Mouse (Mus musculus) liver, embryonic 14 days (tissue): ENCODE data around the gene Tspan3. TPM values are rescaled to one million over a fixed set of nuclear protein-coding genes. Genes with fewer than 3 reads are reported as not detected.

Source experiments
- polyA plus RNA-seq: library from polyadenylated mRNA; depleted of rRNA; stranded (reverse); fragments of >200 nt; gene quantifications from 2 replicates; pipeline ENCODE4 v1.2.3, GENCODE M21; 2012; rRNA removed

Gene Tspan3
- 15.5 and 16.1 TPM in 2 replicates for polyA plus RNA-seq

GRCm38 (mm10) chr9:56165377-56165776 lies at the start of gene Tspan3:
TSS of gene Tspan3 (minus strand) at chr9:56165477.

GRCm38 (mm10) chr9:56089778-56090520 lies 75.3 kb downstream of the Tspan3 start, which contains the start of gene Pstpip1:
TSS of gene Pstpip1 (plus strand) at chr9:56089962.

Other genes starting within 250 kb of the Tspan3 start
- gene Scaper, start 227.4 kb downstream of the Tspan3 start, polyA plus RNA-seq: 0.76 and 0.83 TPM in 2 replicates
- not detected in 2 replicates for gene 4930563M21Rik, start 154.9 kb downstream of the Tspan3 start, polyA plus RNA-seq
- 11.8 and 12.0 TPM in 2 replicates for gene Rcn2, start 123.6 kb downstream of the Tspan3 start, polyA plus RNA-seq
- gene Pstpip1, start 75.5 kb downstream of the Tspan3 start, polyA plus RNA-seq: 3.6 and 4.7 TPM in 2 replicates